Mouse (Mus musculus) cerebellum, adult 2 months (tissue): ENCODE results near the gene Nr6a1.

Source experiments
- CTCF ChIP-seq: fragments of 200-500 bp; IDR thresholded peaks from 2 replicates; pipeline ENCODE4 v1.5.1; 2011; ENCODE audit warnings: low read depth, mild to moderate bottlenecking, control low read depth, low read length, moderate library complexity, borderline replicate concordance; ENCODE audit not compliant: insufficient read depth
- POLR2A ChIP-seq: fragments of 200-500 bp; IDR thresholded peaks from 2 replicates; pipeline ENCODE4 v1.6.1; 2011; ENCODE audit warnings: low read length, control low read depth, borderline replicate concordance; ENCODE audit not compliant: insufficient read depth

- TF ChIP-seq POLR2A (no peak), CTCF (no peak)
These were observed 205.4 kb downstream of the Nr6a1 start for GRCm38 (mm10) chr2:38722076-38722475.
